Mouse (Mus musculus) small intestine, adult 2 months (tissue): Measurements from ENCODE around the gene Klk13.

ENCODE experiments used
- CTCF ChIP-seq: fragments of 200-500 bp; IDR thresholded peaks from 2 replicates; pipeline ENCODE4 v1.5.1; 2012; ENCODE audit warnings: low read depth, mild to moderate bottlenecking, control low read depth, inconsistent platforms, low read length, moderate library complexity, mixed read lengths; ENCODE audit not compliant: insufficient replicate concordance, insufficient read length; ENCODE audit errors: extremely low read depth
- POLR2A ChIP-seq: fragments of 200-500 bp; IDR thresholded peaks from 2 replicates; pipeline ENCODE4 v1.6.1; 2012; ENCODE audit warnings: low read depth, mild to moderate bottlenecking, control low read depth, inconsistent platforms, low read length, moderate library complexity

DNA sequence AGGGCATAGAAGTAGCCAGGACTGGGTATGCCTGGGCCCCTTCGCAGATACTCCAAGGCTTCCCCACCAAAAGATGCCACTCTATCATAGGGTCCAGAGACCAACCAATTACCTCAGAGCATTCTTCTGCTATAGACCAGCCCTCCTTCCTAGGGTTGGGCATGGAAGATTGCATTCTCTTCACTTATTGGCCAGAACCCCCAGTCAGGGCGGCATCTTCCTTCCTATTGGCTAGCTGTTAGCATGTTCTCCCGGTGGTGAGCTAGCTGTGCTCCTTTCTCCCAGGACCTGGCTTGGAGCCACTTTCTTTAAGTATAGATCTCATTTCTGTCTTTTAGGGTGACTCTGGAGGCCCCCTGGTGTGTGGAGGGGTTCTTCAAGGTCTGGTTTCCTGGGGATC is 60.5 kb downstream of the Klk13 start:
- no peak for TF ChIP-seq POLR2A
- TF ChIP-seq CTCF = no peak
